Mouse (Mus musculus): Measurements from ENCODE around the gene Nup210l.

GRCm38 (mm10) chr3:90125710-90126109, 21.8 kb downstream of the Nup210l start:
- no peak for TF ChIP-seq POLR2A (IDR thresholded peaks at IDR 0.05; ENCODE audit: low read depth, low read length)
- TF ChIP-seq CTCF (IDR thresholded peaks at IDR 0.05; ENCODE audit: extremely low read depth, insufficient read depth, insufficient read length, insufficient replicate concordance): no peak

All from spleen, adult 2 months (tissue).